Mouse (Mus musculus) liver, embryonic 11.5 days (tissue): ENCODE data around the gene Sult1c2. TPM values are rescaled to one million over a fixed set of nuclear protein-coding genes. Genes with fewer than 3 reads are reported as not detected.
"Not testable (repeated sequence)": the region's sequence is repeated elsewhere in the genome, so short reads cannot be mapped to it uniquely, and the experiment has no call there.

Experiments used
- ATAC-seq: fragments of 200-750 bp; cut with Nextera tagmentation; replicated peaks from 2 replicates; pipeline ENCODE4 v1.8.0; 2017; ENCODE audit warnings: moderate number of reproducible peaks, mild to moderate bottlenecking, moderate TSS enrichment, moderate library complexity; ENCODE audit not compliant: low FRiP score
- DNase-seq: peaks from one replicate; pipeline ENCODE4 v3.0.0-alpha.2; 2017; ENCODE audit warnings: low spot score
- H3K27ac ChIP-seq: fragments of 300-500 bp; sonication (generic); 2 replicates; pipeline ENCODE4 v1.5.1; 2014; ENCODE audit warnings: mild to moderate bottlenecking, low read depth, low read length, control low read depth
- H3K27me3 ChIP-seq: fragments of 300-500 bp; sonication (generic); replicated peaks from 2 replicates; pipeline ENCODE4 v1.6.1; 2014; ENCODE audit warnings: low read length, mixed read lengths; ENCODE audit not compliant: control insufficient read depth, insufficient read depth
- H3K36me3 ChIP-seq: fragments of 300-500 bp; sonication (generic); 2 replicates; pipeline ENCODE4 v1.6.1; 2014; ENCODE audit warnings: mild to moderate bottlenecking, low read length, moderate library complexity, mixed read lengths; ENCODE audit not compliant: control insufficient read depth, insufficient read depth
- H3K4me1 ChIP-seq: fragments of 300-500 bp; sonication (generic); replicated peaks from 2 replicates; pipeline ENCODE4 v1.6.1; 2014; ENCODE audit warnings: low read length, mixed read lengths; ENCODE audit not compliant: control insufficient read depth, insufficient read depth
- H3K4me2 ChIP-seq: fragments of 300-500 bp; sonication (generic); 2 replicates; pipeline ENCODE4 v1.6.1; 2014; ENCODE audit warnings: mild to moderate bottlenecking, control low read depth, moderate library complexity
- H3K4me3 ChIP-seq: fragments of 300-500 bp; sonication (generic); 2 replicates; pipeline ENCODE4 v1.5.1; 2014; ENCODE audit warnings: low read depth, low read length, control low read depth
- H3K9ac ChIP-seq: fragments of 300-500 bp; sonication (generic); 2 replicates; pipeline ENCODE4 v1.6.1; 2014; ENCODE audit warnings: low read depth, low read length, control low read depth
- H3K9me3 ChIP-seq: fragments of 300-500 bp; sonication (generic); 2 replicates; pipeline ENCODE4 v1.6.1; 2016; ENCODE audit warnings: low read length, inconsistent platforms, mixed read lengths; ENCODE audit not compliant: control insufficient read depth
- WGBS: fragments of 180-500 bp; shearing (Covaris S2); extraction: QIAGEN DNeasy Blood & Tissue Kit; methylation state at CpG from one replicate; pipeline ENCODE4 v1.1.7; 2014; 5-methylcytosine and 5-hydroxymethylcytosine counted together
- polyA plus RNA-seq: library from polyadenylated mRNA; unstranded; fragments of >200 nt; fragmentation: Nextera tagmentation; extraction: Ambion mirVana; gene quantifications from 2 replicates; pipeline ENCODE4 v1.2.1, GENCODE M21; 2014

Gene Sult1c2
- polyA plus RNA-seq, 1 experiment from 2014 or later: not detected

GRCm38 (mm10) chr17:53833366-53833765, 12.8 kb downstream of the Sult1c2 start:
- DNase-seq: no peak
- 43% methylated on average over 3 of the region's 3 CpGs for WGBS
- Histone ChIP-seq H3K27me3 (no peaks in the 10 kb centered on the region), H3K27ac (no peak overlapping the region), H3K4me1 (no peaks in the 10 kb centered on the region), H3K9me3 (peaks cover 4% of the 10 kb centered on the region), H3K4me2 (no peak overlapping the region), H3K9ac (no peak overlapping the region), H3K36me3 (no peaks in the 10 kb centered on the region), H3K4me3 (no peak overlapping the region)
- no peak for ATAC-seq

DNA sequence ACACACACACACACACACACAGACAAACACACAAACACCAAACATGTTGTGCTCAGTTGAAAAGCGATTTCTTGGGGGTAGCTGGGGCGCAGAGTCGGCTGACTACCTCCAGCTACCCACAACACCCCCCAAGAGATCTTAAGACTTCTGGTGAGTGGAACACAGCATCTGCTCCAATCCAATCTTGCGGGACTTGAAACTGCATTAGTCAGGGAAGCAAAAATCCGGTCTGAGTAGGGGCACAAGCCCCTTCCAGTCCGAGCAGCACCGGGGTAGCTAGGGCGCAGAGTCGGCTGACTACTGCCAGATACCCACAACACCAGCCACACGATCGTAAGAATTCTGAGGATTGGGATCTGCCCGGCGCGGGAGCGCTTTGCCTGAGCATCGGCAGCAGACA, 42.2 kb downstream of the Sult1c2 start:
- not testable (repeated sequence) for H3K27me3 ChIP-seq, H3K9me3 ChIP-seq, DNase-seq, H3K4me3 ChIP-seq, H3K36me3 ChIP-seq, H3K4me2 ChIP-seq, H3K9ac ChIP-seq, ATAC-seq, H3K27ac ChIP-seq, H3K4me1 ChIP-seq
- WGBS: 75% methylated on average over 16 of the region's 16 CpGs

DNA sequence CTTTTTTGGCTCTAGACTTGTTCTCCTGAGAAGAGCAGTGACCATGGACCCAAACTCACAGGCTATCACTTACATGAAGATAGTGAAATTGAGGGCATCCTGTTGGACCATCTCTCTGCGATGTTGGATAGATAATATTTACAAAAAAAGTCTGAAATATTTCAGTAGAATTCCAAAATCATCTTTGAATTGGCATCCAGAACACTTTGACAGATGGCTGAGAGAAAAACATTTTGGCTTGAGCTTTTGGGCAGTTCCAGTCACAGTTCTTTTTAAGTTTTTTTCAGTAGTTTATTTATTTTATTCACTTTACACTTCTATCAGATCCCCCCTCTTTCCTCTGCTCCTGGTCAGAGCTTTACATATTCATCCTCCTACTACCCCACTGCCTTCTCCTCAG, 62.8 kb downstream of the Sult1c2 start:
- ATAC-seq: no peak
- DNase-seq: no peak
- Histone ChIP-seq H3K27ac (no peak overlapping the region), H3K27me3 (no peaks in the 10 kb centered on the region), H3K9ac (no peak overlapping the region), H3K4me2 (no peak overlapping the region), H3K4me3 (no peak overlapping the region), H3K4me1 (no peaks in the 10 kb centered on the region), H3K9me3 (no peaks in the 10 kb centered on the region), H3K36me3 (no peaks in the 10 kb centered on the region)
- WGBS: 75% methylated on average over 1 of the region's 1 CpGs

Other genes starting within 250 kb of the Sult1c2 start
- gene Sgo1, start 157.0 kb downstream of the Sult1c2 start, polyA plus RNA-seq: 47.6 and 48.8 TPM in 2 replicates
- gene Sult1c1, start 144.3 kb upstream of the Sult1c2 start, polyA plus RNA-seq: not detected in 2 replicates